Mouse (Mus musculus) embryo, embryonic 11.5 days (tissue): ENCODE data around the gene Golph3l.

Experiments used
- DNase-seq: peaks from one replicate; pipeline ENCODE4 v3.0.0-alpha.2; 2012; ENCODE audit warnings: low read depth, low spot score

Gene Golph3l

GRCm38 (mm10) chr3:95655437-95655836, 66.7 kb downstream of the Golph3l start:
- DNase-seq = no peak

DNA sequence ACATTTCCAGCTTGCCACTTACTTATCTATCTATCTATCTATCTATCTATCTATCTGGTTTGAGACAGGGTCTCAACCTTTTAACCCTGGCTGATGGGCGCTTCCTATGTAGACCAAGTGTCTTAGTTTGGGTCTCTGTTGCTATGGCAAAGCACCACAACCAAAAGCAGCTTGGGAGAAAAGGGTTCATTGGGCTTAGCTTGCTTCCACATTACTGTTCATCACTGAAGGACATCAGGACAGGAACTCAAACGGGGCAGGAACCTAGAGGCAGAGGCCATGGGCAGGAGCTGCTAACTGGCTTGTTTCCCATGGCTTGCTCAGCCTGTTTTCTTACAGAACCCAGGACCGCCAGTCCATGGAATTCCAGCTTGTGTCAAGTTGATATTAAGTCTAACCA, 68.4 kb downstream of the Golph3l start:
- no peak for DNase-seq

DNA sequence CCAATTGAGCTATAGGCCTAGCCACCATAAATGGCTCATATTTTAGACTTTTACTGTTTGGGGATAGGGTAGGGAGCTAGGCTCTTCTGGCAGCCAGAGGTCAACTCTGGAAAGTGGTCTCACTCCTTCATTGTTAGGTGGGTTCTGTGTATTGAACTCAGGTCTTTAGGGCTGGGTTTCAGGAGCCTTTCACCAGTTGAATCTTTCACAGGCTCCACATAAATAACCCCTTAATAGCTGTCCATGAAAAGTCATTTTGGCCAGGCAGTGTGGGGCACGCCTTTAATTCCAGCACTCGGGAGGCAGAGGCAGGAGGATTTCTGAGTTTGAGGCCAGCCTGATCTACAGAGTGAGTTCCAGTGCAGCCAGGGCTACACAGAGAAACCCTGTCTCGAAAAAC, 69.0 kb downstream of the Golph3l start:
- no peak for DNase-seq

GRCm38 (mm10) chr3:95658236-95658867, 69.6 kb downstream of the Golph3l start, which contains the start of gene Mcl1:
Gene Mcl1 (plus strand): TSS chr3:95658788.
- peak; percentile 88 for DNase-seq

DNA sequence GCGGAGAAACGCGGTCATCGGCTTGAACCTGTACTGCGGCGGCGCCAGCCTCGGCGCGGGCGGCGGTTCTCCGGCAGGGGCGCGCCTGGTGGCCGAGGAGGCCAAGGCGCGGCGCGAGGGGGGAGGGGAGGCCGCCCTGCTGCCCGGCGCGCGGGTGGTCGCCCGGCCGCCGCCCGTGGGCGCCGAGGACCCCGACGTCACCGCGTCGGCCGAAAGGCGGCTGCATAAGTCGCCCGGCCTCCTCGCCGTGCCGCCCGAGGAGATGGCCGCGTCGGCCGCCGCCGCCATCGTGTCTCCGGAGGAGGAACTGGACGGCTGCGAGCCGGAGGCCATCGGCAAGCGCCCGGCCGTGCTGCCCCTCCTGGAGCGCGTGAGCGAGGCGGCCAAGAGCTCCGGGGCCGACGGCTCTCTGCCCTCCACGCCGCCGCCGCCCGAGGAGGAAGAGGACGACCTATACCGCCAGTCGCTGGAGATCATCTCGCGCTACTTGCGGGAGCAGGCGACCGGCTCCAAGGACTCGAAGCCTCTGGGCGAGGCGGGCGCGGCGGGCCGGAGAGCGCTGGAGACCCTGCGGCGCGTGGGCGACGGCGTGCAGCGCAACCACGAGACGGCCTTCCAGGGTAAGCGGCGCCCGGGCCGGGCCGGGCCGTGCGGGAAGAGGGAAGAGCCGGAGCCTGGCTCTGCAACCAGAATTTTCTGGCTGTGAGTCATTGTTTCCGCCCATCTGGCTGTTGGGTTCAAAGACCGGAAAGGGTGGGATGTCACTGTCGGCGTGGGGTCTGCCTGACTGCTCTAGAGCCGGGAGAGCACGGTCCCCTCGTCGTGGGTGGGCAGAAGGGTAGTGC, 70.4 kb downstream of the Golph3l start:
- DNase-seq = no peak

DNA sequence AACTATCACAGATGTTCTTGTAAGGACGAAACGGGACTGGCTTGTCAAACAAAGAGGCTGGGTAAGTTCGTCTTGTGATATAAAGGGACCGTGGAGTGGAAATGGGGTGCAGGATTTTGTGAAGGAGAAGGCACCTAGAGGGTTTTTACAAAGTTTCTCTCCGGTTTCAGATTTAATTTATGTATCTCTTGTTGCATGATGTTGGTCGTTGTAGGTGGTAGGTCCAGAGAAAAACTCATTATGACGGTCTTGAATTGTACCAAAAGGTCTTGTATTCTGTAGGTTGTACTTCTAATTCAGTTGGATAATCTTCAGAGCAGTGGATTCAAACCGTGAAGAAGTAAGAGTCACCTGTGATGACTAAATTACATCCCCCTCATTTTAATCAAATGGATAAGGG, 71.2 kb downstream of the Golph3l start:
- no peak for DNase-seq

DNA sequence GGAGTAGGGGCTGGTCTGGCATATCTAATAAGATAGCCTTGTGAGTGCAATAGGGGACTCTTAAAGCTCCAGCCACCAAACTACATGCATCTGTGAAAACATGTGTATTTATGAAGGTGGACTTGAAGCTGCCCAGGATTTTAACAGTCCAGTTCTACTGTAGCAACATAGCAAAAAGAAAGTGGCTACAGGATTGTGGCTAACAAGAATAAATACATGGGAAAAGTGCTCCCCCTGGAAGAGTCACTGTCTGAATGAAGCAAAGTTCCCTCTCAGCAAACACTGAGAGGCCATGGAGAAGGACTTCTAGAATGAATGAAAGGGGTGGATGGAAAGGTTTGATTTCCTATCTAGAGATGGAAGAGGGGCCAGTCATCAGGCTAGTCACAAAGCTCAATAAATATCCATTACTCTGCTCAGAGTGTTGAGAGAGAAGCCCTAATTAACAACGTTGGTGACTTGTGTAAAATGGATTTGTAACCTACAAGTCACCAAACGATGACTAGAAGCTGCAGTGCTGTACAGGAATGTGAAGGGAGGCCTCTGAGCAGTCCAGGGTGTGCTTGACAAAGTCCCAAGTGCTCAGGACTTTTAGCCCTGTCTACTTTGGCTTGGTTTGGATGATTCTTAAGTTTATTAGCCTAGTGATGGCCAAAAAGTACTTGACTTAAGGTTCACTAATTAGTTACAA, 72.2 kb downstream of the Golph3l start:
- DNase-seq = no peak

GRCm38 (mm10) chr3:95661945-95662715, 73.4 kb downstream of the Golph3l start:
- DNase-seq = no peak

- DNase-seq = no peak
Measured at GRCm38 (mm10) chr3:95662724-95663449, 74.2 kb downstream of the Golph3l start.

DNA sequence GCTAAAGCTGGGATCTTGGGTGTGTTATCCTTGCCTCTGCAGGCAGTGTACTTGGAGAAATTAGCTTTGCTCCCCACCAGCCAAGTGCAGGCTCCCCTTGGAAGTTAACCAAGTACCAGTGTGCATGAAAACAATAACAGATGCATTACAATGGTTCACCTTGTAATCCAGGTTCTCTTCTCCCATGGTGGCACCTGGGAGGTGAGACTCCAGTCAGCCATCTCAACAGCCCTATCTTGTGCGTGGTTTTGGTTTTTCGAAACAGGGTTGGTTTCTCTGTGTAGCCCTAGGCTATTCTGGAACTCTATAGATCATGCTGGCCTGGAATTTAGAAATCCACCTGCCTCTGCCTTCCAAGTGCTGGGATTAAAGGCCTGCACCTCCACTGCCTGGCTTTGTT, 74.8 kb downstream of the Golph3l start:
- no peak for DNase-seq

DNA sequence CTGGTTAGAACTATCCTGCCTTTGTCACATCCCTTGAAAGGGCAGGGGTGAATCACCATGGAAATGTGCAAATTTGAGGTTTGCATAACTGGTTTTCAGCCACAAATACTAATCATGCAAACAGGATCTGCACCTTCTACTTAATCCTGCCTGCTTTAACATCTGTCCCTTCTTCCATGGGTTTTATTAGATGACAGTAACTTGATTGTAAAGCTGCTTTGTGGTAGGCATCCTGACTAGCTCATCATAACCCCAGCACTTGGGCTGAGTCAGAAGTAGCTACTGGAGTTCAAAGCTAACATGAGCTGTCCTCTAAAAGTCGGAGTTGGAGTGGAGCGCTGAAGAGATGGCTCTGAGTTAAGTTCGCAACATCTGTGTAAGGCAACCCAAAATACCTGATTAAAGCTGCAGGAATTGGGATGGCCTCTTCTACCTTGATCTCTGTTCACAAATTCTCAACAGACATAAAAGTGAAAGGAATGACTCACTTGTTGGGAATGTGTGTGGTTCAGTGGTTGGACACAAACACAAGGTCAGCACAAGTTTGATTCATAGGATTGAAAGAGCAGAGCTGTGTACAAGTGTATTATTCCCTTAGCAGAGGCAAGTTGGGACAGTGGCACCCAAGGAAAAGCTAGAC, 75.4 kb downstream of the Golph3l start:
- no peak for DNase-seq

GRCm38 (mm10) chr3:95664940-95665352, 76.2 kb downstream of the Golph3l start:
- DNase-seq = no peak

GRCm38 (mm10) chr3:95666124-95666844, 77.5 kb downstream of the Golph3l start:
- no peak for DNase-seq

GRCm38 (mm10) chr3:95667521-95667920, 78.8 kb downstream of the Golph3l start:
- DNase-seq = no peak

DNA sequence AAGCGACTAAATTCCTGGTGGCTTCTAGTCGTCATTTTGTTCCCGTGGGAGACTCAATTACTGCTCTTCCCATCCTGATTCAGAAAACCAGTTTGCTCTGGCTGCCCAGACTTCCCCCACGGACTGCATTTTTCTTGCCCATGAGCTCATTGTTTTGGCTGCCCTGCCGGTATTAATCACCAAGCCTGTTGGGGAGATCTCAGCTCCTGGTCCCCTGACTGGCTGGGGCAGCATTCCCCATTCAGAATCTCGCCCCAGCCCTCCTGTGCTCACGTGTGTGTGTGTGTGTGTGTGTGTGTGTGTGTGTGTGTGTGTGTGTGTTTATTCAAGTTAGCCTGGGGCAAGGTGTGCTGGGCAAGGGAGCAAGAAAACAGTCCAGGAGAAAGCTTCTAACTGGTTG, 79.3 kb downstream of the Golph3l start:
- DNase-seq = no peak
